Mouse (Mus musculus) heart, embryonic 12.5 days (tissue): ENCODE measurements around the gene Stab1. TPM values are rescaled to one million over a fixed set of nuclear protein-coding genes. Genes with fewer than 3 reads are reported as not detected.

Experiments used
- ATAC-seq: fragments of 200-750 bp; cut with Nextera tagmentation; 2 replicates; pipeline ENCODE4 v1.8.0; 2017; ENCODE audit warnings: moderate TSS enrichment, moderate library complexity; ENCODE audit not compliant: insufficient number of reproducible peaks, low FRiP score
- H3K27ac ChIP-seq: fragments of 300-500 bp; sonication (generic); 2 replicates; pipeline ENCODE4 v1.5.1; 2016; ENCODE audit warnings: mild to moderate bottlenecking, moderate library complexity; ENCODE audit not compliant: poor library complexity, severe bottlenecking
- H3K27me3 ChIP-seq: fragments of 300-500 bp; sonication (generic); replicated peaks from 2 replicates; pipeline ENCODE4 v1.6.1; 2016; ENCODE audit warnings: mild to moderate bottlenecking, moderate library complexity
- H3K36me3 ChIP-seq: fragments of 300-500 bp; sonication (generic); 2 replicates; pipeline ENCODE4 v1.6.1; 2016; ENCODE audit warnings: mild to moderate bottlenecking, moderate library complexity
- H3K4me1 ChIP-seq: fragments of 300-500 bp; sonication (generic); replicated peaks from 2 replicates; pipeline ENCODE4 v1.6.1; 2016; ENCODE audit warnings: mild to moderate bottlenecking
- H3K4me2 ChIP-seq: fragments of 300-500 bp; sonication (generic); 2 replicates; pipeline ENCODE4 v1.6.1; 2016; ENCODE audit warnings: mild to moderate bottlenecking, moderate library complexity
- H3K4me3 ChIP-seq: fragments of 300-500 bp; sonication (generic); 2 replicates; pipeline ENCODE4 v1.5.1; 2016; ENCODE audit warnings: mild to moderate bottlenecking
- H3K9ac ChIP-seq: fragments of 300-500 bp; sonication (generic); 2 replicates; pipeline ENCODE4 v1.6.1; 2016; ENCODE audit warnings: mild to moderate bottlenecking, moderate library complexity
- H3K9me3 ChIP-seq: fragments of 300-500 bp; sonication (generic); replicated peaks from 2 replicates; pipeline ENCODE4 v1.6.1; 2016; ENCODE audit warnings: mild to moderate bottlenecking, moderate library complexity
- WGBS: fragments of 180-500 bp; shearing (Covaris S2); methylation state at CpG from one replicate; pipeline ENCODE4 v1.1.7; 2016; 5-methylcytosine and 5-hydroxymethylcytosine counted together
- polyA plus RNA-seq: library from polyadenylated mRNA; unstranded; fragments of >200 nt; fragmentation: Nextera tagmentation; extraction: Ambion mirVana; gene quantifications from 2 replicates; pipeline ENCODE4 v1.2.1, GENCODE M21; 2016

Stab1 gene
- polyA plus RNA-seq, 1 experiment from 2014 or later, result 48.3 TPM

DNA sequence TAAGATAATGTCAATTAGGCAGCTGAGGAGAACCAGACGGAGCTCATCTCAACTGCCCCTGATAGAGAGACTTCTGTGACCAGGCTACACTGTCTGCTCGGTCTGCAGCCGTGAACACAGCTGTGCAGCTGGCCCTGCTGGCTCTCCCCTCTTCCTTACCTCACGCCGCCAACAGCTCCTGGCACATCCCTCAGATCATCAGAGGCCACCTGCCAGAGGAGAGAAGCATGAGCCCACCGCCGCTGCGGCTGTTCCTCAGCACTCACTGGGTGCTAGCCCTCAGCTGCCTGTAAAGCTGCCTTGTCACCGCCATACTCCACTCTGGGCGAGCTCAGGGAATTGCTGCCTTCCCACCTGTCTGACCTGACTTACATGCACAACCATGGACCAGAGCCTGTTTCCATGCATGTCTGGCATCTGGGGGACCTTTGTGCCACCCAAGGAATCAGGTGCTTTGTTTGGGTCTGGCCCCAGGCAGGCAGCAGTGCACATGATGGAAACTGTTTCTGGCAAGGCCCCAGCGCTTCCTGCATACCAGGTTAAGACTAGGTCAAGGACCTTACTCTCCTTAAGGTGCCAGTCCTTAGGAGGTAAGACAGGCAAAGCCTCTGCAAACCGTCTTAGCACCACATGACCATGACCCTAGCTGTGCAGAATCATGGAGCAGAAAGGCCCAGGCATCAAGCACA is 11.4 kb upstream of the Stab1 start:
- ATAC-seq, result no peak
- Histone ChIP-seq H3K9me3 (no peaks in the 10 kb centered on the region), H3K4me1 (peaks cover 29% of the 10 kb centered on the region), H3K27me3 (no peaks in the 10 kb centered on the region), H3K4me2 (no peak overlapping the region), H3K9ac (no peak overlapping the region), H3K36me3 (peaks cover 96% of the 10 kb centered on the region), H3K27ac (peak overlapping the region; percentile 26; the same call in 1 of the 2 replicates), H3K4me3 (no peak overlapping the region)
- WGBS, result 73% methylated on average over 12 of the region's 12 CpGs

- Histone ChIP-seq H3K27ac (no peak overlapping the region), H3K4me1 (peaks cover 28% of the 10 kb centered on the region), H3K4me3 (no peak overlapping the region), H3K27me3 (no peaks in the 10 kb centered on the region), H3K9me3 (no peaks in the 10 kb centered on the region), H3K36me3 (peaks cover 96% of the 10 kb centered on the region), H3K9ac (no peak overlapping the region), H3K4me2 (no peak overlapping the region)
- no peak for ATAC-seq
- WGBS, result 87% methylated on average over 5 of the region's 5 CpGs
Measured at GRCm38 (mm10) chr14:31177715-31178114, 9.3 kb upstream of the Stab1 start.

GRCm38 (mm10) chr14:31177287-31177686 is 8.8 kb upstream of the Stab1 start:
- Histone ChIP-seq H3K9ac (no peak overlapping the region), H3K36me3 (peaks cover 96% of the 10 kb centered on the region), H3K4me2 (no peak overlapping the region), H3K27ac (no peak overlapping the region), H3K4me1 (peaks cover 29% of the 10 kb centered on the region), H3K9me3 (no peaks in the 10 kb centered on the region), H3K4me3 (no peak overlapping the region), H3K27me3 (no peaks in the 10 kb centered on the region)
- ATAC-seq, result no peak
- 87% methylated on average over 16 of the region's 16 CpGs for WGBS

DNA sequence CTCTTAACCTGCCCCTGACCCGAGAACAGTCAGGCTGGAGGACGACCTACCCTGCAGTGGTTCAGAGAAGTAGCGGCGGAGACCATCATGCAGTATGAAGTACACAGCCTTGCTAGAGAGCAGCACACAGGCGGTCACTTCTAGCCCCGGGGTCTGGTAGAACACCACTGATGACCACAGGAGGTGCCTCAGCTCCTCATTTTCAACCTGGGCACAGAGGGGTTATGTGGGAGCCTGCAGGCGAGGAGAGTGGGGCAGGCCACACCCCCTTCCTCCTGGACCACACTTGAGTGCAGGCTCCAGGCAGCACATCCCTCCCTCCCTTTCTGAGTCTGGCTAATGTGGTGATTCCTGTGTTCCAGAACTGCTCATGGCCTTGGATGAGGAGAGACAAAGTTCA is 5.1 kb upstream of the Stab1 start:
- peaks cover 48% of the 10 kb centered on the region for H3K4me1 ChIP-seq

GRCm38 (mm10) chr14:31172781-31173455 is 4.5 kb upstream of the Stab1 start:
- WGBS, result 67% methylated on average over 18 of the region's 18 CpGs
- Histone ChIP-seq H3K36me3 (peaks cover 80% of the 10 kb centered on the region), H3K4me3 (no peak overlapping the region), H3K4me1 (peaks cover 51% of the 10 kb centered on the region), H3K27ac (0 out of 2 replicates have a peak overlapping the region, but pooled peaks have one; percentile 20), H3K9me3 (no peaks in the 10 kb centered on the region), H3K4me2 (no peak overlapping the region), H3K27me3 (no peaks in the 10 kb centered on the region), H3K9ac (no peak overlapping the region; the same call in 1 of the 2 replicates)
- no peak; the same call in 1 of the 2 replicates for ATAC-seq

More for the DNA sequence above, 5.1 kb upstream of the Stab1 start:
- H3K36me3 ChIP-seq, result peaks cover 83% of the 10 kb centered on the region
- H3K9me3 ChIP-seq, result no peaks in the 10 kb centered on the region
- no peak for ATAC-seq
- no peak overlapping the region for H3K4me3 ChIP-seq
- no peaks in the 10 kb centered on the region for H3K27me3 ChIP-seq
- no peak overlapping the region for H3K9ac ChIP-seq
- WGBS, result 85% methylated on average over 7 of the region's 7 CpGs
- 0 out of 2 replicates have a peak overlapping the region, but pooled peaks have one; percentile 20 for H3K27ac ChIP-seq
- no peak overlapping the region for H3K4me2 ChIP-seq

DNA sequence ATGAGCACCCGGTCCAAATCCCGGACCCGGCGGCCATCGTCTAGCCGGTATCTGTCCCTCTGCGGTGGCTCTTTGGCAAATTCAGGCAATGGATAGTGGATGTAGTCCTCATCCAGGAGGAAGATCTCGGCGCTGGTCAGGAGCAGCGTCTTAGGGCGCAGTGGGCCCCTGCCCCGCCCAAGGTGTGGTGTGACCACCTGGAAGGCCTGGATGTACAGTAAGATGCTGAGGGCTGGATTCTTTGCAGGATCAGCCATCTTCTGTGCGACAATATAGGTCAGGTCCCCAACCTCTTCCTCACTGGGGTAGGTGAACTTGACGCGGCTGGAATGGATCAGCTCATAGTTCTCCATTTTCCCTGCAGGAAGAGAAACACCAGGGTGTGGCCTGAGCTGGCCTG is 3.4 kb upstream of the Stab1 start:
- H3K9ac ChIP-seq, result no peak overlapping the region
- no peak overlapping the region for H3K27ac ChIP-seq
- no peak overlapping the region for H3K4me3 ChIP-seq
- peaks cover 69% of the 10 kb centered on the region for H3K36me3 ChIP-seq
- 96% methylated on average over 15 of the region's 15 CpGs for WGBS
- no peaks in the 10 kb centered on the region for H3K27me3 ChIP-seq
- no peak for ATAC-seq
- no peaks in the 10 kb centered on the region for H3K9me3 ChIP-seq
- H3K4me2 ChIP-seq, result no peak overlapping the region
- peaks cover 54% of the 10 kb centered on the region for H3K4me1 ChIP-seq

DNA sequence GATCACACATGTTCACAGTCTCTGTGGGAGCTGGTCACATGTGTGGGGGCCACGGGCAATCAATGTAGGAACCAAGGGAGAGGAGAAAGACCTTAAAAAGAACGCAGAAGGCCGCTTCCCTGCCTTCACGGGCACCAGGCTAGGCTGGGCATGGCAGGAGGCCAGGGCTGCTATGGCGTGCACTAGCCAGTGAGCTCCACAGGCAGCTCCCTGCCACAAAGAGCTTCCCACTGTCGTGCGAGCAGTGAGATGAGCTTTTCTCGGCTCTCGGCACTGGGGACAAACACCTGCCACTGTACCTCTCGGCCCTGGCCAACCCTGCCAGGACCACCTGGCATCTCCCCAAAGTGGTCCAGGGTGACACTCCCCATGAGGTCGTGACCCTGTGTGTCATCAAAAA is 2.9 kb upstream of the Stab1 start:
- 89% methylated on average over 11 of the region's 11 CpGs for WGBS
- H3K27ac ChIP-seq, result peak overlapping the region; percentile 30; the same call in 1 of the 2 replicates
- no peak for ATAC-seq

DNA sequence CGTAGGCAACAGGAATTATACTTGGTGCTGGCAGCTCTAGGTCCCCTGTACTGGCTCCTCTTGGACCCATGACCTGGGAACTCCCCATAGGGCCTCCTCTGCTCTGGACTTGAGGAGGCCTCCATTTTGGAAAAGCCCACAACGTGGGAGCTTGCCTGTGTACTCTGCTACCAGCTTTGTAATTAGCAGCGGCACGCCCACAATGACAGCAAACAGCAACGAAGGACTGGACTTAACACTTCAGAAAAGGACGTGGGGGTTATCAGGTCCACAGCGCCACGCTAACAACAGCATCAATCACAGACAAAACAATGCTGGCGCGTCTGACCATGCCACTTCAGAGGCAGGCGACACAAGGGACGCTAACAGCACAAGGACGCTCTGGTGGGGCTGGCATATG is 2.5 kb upstream of the Stab1 start:
- H3K9me3 ChIP-seq, result no peaks in the 10 kb centered on the region
- 68% methylated on average over 13 of the region's 13 CpGs for WGBS
- no peak overlapping the region for H3K4me3 ChIP-seq
- H3K36me3 ChIP-seq, result peaks cover 60% of the 10 kb centered on the region
- peaks cover 63% of the 10 kb centered on the region for H3K4me1 ChIP-seq
- H3K9ac ChIP-seq, result no peak overlapping the region
- H3K27ac ChIP-seq, result peak overlapping the region; percentile 30; the same call in 1 of the 2 replicates
- no peak overlapping the region for H3K4me2 ChIP-seq
- H3K27me3 ChIP-seq, result no peaks in the 10 kb centered on the region
- ATAC-seq, result no peak

More for the DNA sequence above, 2.9 kb upstream of the Stab1 start:
- Histone ChIP-seq H3K4me1 (peaks cover 58% of the 10 kb centered on the region), H3K36me3 (peaks cover 64% of the 10 kb centered on the region), H3K27me3 (no peaks in the 10 kb centered on the region), H3K4me2 (no peak overlapping the region), H3K4me3 (no peak overlapping the region), H3K9me3 (no peaks in the 10 kb centered on the region), H3K9ac (no peak overlapping the region)

DNA sequence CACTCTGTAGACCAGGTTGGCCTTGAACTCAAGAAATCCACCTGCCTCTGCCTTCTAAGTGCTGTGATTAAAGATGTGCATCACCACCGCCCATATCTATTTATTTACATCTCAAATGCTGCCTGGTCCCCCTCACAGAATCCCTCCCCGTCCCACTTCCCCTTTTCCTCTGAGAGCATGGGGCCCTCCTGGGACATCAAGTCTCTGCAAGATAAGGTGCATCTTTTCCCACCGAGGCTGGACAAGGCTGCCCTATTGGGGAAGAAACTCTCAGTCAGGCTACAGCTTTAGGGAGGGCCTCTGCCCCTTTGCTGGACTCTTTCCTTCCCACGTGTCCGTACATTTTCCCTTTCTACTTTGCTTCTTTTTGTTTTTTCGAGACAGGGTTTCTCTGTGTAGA is 1.1 kb upstream of the Stab1 start:
- peaks cover 73% of the 10 kb centered on the region for H3K4me1 ChIP-seq
- no peak for ATAC-seq
- H3K27me3 ChIP-seq, result no peaks in the 10 kb centered on the region
- no peak overlapping the region for H3K4me2 ChIP-seq
- H3K27ac ChIP-seq, result no peak overlapping the region
- H3K9me3 ChIP-seq, result no peaks in the 10 kb centered on the region
- H3K4me3 ChIP-seq, result no peak overlapping the region
- peaks cover 46% of the 10 kb centered on the region for H3K36me3 ChIP-seq
- 55% methylated on average over 6 of the region's 6 CpGs for WGBS
- no peak overlapping the region for H3K9ac ChIP-seq

- Histone ChIP-seq H3K27ac (no peak overlapping the region), H3K4me2 (peak overlapping the region; percentile 56), H3K4me1 (peaks cover 70% of the 10 kb centered on the region), H3K27me3 (no peaks in the 10 kb centered on the region), H3K9me3 (no peaks in the 10 kb centered on the region), H3K36me3 (peaks cover 26% of the 10 kb centered on the region), H3K9ac (peak overlapping the region; percentile 36), H3K4me3 (peak overlapping the region; percentile 43)
- no peak for ATAC-seq
- 46% methylated on average over 9 of the region's 9 CpGs for WGBS
Measured at GRCm38 (mm10) chr14:31166827-31167226, 1.6 kb downstream of the Stab1 start.

- WGBS, result 48% methylated on average over 10 of the region's 10 CpGs
- no peak overlapping the region for H3K9ac ChIP-seq
- ATAC-seq, result no peak
- H3K27ac ChIP-seq, result no peak overlapping the region
- H3K4me2 ChIP-seq, result peak overlapping the region; percentile 56
- no peaks in the 10 kb centered on the region for H3K27me3 ChIP-seq
- H3K36me3 ChIP-seq, result peaks cover 19% of the 10 kb centered on the region
- peak overlapping the region; percentile 43 for H3K4me3 ChIP-seq
- no peaks in the 10 kb centered on the region for H3K9me3 ChIP-seq
- peaks cover 67% of the 10 kb centered on the region for H3K4me1 ChIP-seq
Measured at GRCm38 (mm10) chr14:31165991-31166630, 2.3 kb downstream of the Stab1 start.
